14 mouse cellular contexts compared by ENCODE assay signal in genomic region chr9:27306642-27307041, GRCm38 (mm10). TPM values are rescaled to one million over a fixed set of nuclear protein-coding genes. Genes with fewer than 3 reads are reported as not detected.
DNase-seq lines count a peak whose midpoint lies in the region; ATAC-seq and TF ChIP-seq lines count a peak whose summit lies in the region.
"Had no signal": no experiment of that assay in that cellular context is flagged by ENCODE, and none has a peak within 500 bp of the region (broad histone marks: within the 10 kb centered on the region; RNA-seq: fewer than 3 reads in every experiment).

No protein-coding gene starts in this region.

- no peaks in the 10 kb centered on the region for H3K27me3 ChIP-seq in cerebellum, adult 2 months (ENCODE audit: control insufficient read depth, insufficient read depth, low read length)
- H3K27me3 ChIP-seq in forebrain, embryonic 11.5 days (ENCODE audit: control insufficient read depth, insufficient read depth, low read length), result no peaks in the 10 kb centered on the region
- no peaks in the 10 kb centered on the region for H3K27me3 ChIP-seq in hindbrain, embryonic 16.5 days (replicated peaks; ENCODE audit: control insufficient read depth, insufficient read depth, low read length)
- no peaks in the 10 kb centered on the region; the same call in 1 of the 2 replicates for H3K27me3 ChIP-seq in neural tube, embryonic 14.5 days (ENCODE audit: control insufficient read depth, insufficient read depth, low read length)
- no peaks in the 10 kb centered on the region for H3K27me3 ChIP-seq in stomach, postnatal 0 days (ENCODE audit: control insufficient read depth, insufficient read depth, low read length)
- peaks cover 7% of the 10 kb centered on the region for H3K27me3 ChIP-seq in kidney, embryonic 15.5 days

- peak overlapping the region; percentile 73 for H3K27ac ChIP-seq in cerebellum, adult 2 months (ENCODE audit: insufficient read depth, low read length)
- peak overlapping the region; percentile 25; the same call in 1 of the 2 replicates for H3K27ac ChIP-seq in forebrain, embryonic 11.5 days (ENCODE audit: low read depth, low read length)
- H3K27ac ChIP-seq in hindbrain, embryonic 16.5 days (ENCODE audit: low read depth, low read length), result peak overlapping the region; percentile 79
- peak overlapping the region; percentile 74 for H3K27ac ChIP-seq in neural tube, embryonic 14.5 days (ENCODE audit: low read depth, low read length)
- H3K27ac ChIP-seq in stomach, postnatal 0 days (replicated peaks), result no peak overlapping the region
- H3K27ac ChIP-seq in kidney, embryonic 15.5 days, result no peak overlapping the region

- no peak for TF ChIP-seq POLR2A in cerebellum, adult 2 months (IDR thresholded peaks at IDR 0.05; ENCODE audit: borderline replicate concordance, insufficient read depth, low read length)

- no peaks in the 10 kb centered on the region for H3K9me3 ChIP-seq in forebrain, embryonic 11.5 days (ENCODE audit: control insufficient read depth, low read length)
- H3K9me3 ChIP-seq in hindbrain, embryonic 16.5 days (ENCODE audit: control insufficient read depth, low read length), result no peaks in the 10 kb centered on the region
- H3K9me3 ChIP-seq in neural tube, embryonic 14.5 days (ENCODE audit: control insufficient read depth, low read length), result no peaks in the 10 kb centered on the region
- no peaks in the 10 kb centered on the region for H3K9me3 ChIP-seq in stomach, postnatal 0 days (ENCODE audit: control insufficient read depth, low read length)
- H3K9me3 ChIP-seq in kidney, embryonic 15.5 days (replicated peaks), result no peaks in the 10 kb centered on the region

- no peak for TF ChIP-seq EP300 in stomach, postnatal 0 days (optimal IDR thresholded peaks at IDR 0.05)

- H3K4me2 ChIP-seq in forebrain, embryonic 11.5 days (ENCODE audit: low read depth, low read length, severe bottlenecking), result no peak overlapping the region
- no peak overlapping the region; the same call in 1 of the 2 replicates for H3K4me2 ChIP-seq in hindbrain, embryonic 16.5 days (ENCODE audit: low read length)
- 0 out of 2 replicates have a peak overlapping the region, but pooled peaks have one; percentile 11 for H3K4me2 ChIP-seq in neural tube, embryonic 14.5 days (ENCODE audit: low read depth, low read length)
- no peak overlapping the region for H3K4me2 ChIP-seq in stomach, postnatal 0 days (replicated peaks; ENCODE audit: low read depth)
- no peak overlapping the region for H3K4me2 ChIP-seq in kidney, embryonic 15.5 days

- no peak overlapping the region for H3K4me3 ChIP-seq in cerebellum, adult 2 months (replicated peaks; ENCODE audit: insufficient read depth, low read depth, low read length)
- no peak overlapping the region for H3K4me3 ChIP-seq in forebrain, embryonic 11.5 days (ENCODE audit: low read depth, low read length)
- no peak overlapping the region for H3K4me3 ChIP-seq in hindbrain, embryonic 16.5 days (ENCODE audit: low read length)
- no peak overlapping the region for H3K4me3 ChIP-seq in neural tube, embryonic 14.5 days (ENCODE audit: low read depth, low read length)
- no peak overlapping the region for H3K4me3 ChIP-seq in stomach, postnatal 0 days (ENCODE audit: low read depth, low read length)
- no peak overlapping the region for H3K4me3 ChIP-seq in kidney, embryonic 15.5 days (replicated peaks)
- H3K4me3 ChIP-seq: erythroblast, embryonic 14.5 days; myocyte had no signal

- peaks cover 62% of the 10 kb centered on the region for H3K4me1 ChIP-seq in cerebellum, adult 2 months (ENCODE audit: control insufficient read depth, insufficient read depth, low read length)
- H3K4me1 ChIP-seq in forebrain, embryonic 11.5 days (replicated peaks; ENCODE audit: control insufficient read depth, insufficient read depth, low read length), result peaks cover 15% of the 10 kb centered on the region
- H3K4me1 ChIP-seq in hindbrain, embryonic 16.5 days (ENCODE audit: control insufficient read depth, insufficient read depth, low read depth, low read length), result peaks cover 58% of the 10 kb centered on the region
- peaks cover 30% of the 10 kb centered on the region for H3K4me1 ChIP-seq in neural tube, embryonic 14.5 days (ENCODE audit: control insufficient read depth, insufficient read depth, low read length)
- H3K4me1 ChIP-seq in stomach, postnatal 0 days (replicated peaks; ENCODE audit: control insufficient read depth, insufficient read depth), result no peaks in the 10 kb centered on the region
- peaks cover 13% of the 10 kb centered on the region; the same call in 1 of the 2 replicates for H3K4me1 ChIP-seq in kidney, embryonic 15.5 days

- no peak for TF ChIP-seq CTCF in cerebellum, adult 2 months (IDR thresholded peaks at IDR 0.05; ENCODE audit: borderline replicate concordance, insufficient read depth, low read depth, low read length)
- no peak for TF ChIP-seq CTCF in stomach, postnatal 0 days (IDR thresholded peaks at IDR 0.05; ENCODE audit: low read depth)

- H3K9ac ChIP-seq in forebrain, embryonic 11.5 days (ENCODE audit: low read length), result no peak overlapping the region
- H3K9ac ChIP-seq in hindbrain, embryonic 16.5 days (ENCODE audit: low read depth, low read length), result peak overlapping the region; percentile 48
- peak overlapping the region; percentile 51; the same call in 1 of the 2 replicates for H3K9ac ChIP-seq in neural tube, embryonic 14.5 days (replicated peaks; ENCODE audit: low read depth, low read length)
- no peak overlapping the region for H3K9ac ChIP-seq in stomach, postnatal 0 days (ENCODE audit: low read length)
- no peak overlapping the region for H3K9ac ChIP-seq in kidney, embryonic 15.5 days

- peak; percentile 40 to 50 for DNase-seq in cerebellum, adult 2 months
- no peak for DNase-seq in forebrain, embryonic 11.5 days (ENCODE audit: low spot score)
- no peak for DNase-seq in liver
- no peak for DNase-seq in stomach, postnatal 0 days (ENCODE audit: low spot score)
- DNase-seq: heart, postnatal 4 days; kidney, postnatal 10 days; lung, postnatal 4 days; thymus, adult 2 months had no signal

- ATAC-seq in cerebellum, adult (ENCODE audit: insufficient number of reproducible peaks, low FRiP score, low TSS enrichment), result no peak
- no peak for ATAC-seq in forebrain, embryonic 11.5 days (replicated peaks; ENCODE audit: low FRiP score)
- ATAC-seq in hindbrain, embryonic 16.5 days, result no peak
- ATAC-seq in neural tube, embryonic 14.5 days (ENCODE audit: low read depth), result no peak
- ATAC-seq in stomach, postnatal 0 days (ENCODE audit: low FRiP score, low TSS enrichment), result no peak
- ATAC-seq in kidney, embryonic 15.5 days (replicated peaks; ENCODE audit: low FRiP score), result no peak

- WGBS in cerebellum, adult 2 months, result 9% methylated on average over 4 of the region's 4 CpGs
- 23% methylated on average over 4 of the region's 4 CpGs for WGBS in forebrain, embryonic 11.5 days
- 20% methylated on average over 4 of the region's 4 CpGs for WGBS in hindbrain, embryonic 16.5 days
- WGBS in neural tube, embryonic 14.5 days, result 40% methylated on average over 4 of the region's 4 CpGs
- 25% methylated on average over 4 of the region's 4 CpGs for WGBS in stomach, postnatal 0 days
- 39% methylated on average over 4 of the region's 4 CpGs for WGBS in kidney, embryonic 15.5 days

- no peaks in the 10 kb centered on the region for H3K36me3 ChIP-seq in forebrain, embryonic 11.5 days (ENCODE audit: control insufficient read depth, insufficient read depth, low read length)
- H3K36me3 ChIP-seq in hindbrain, embryonic 16.5 days (ENCODE audit: control insufficient read depth, insufficient read depth, low read length), result peaks cover under 1% of the 10 kb centered on the region; the same call in 1 of the 2 replicates
- H3K36me3 ChIP-seq in neural tube, embryonic 14.5 days (ENCODE audit: control insufficient read depth, insufficient read depth, low read length), result peaks cover 3% of the 10 kb centered on the region; the same call in 1 of the 2 replicates
- H3K36me3 ChIP-seq in stomach, postnatal 0 days (ENCODE audit: control insufficient read depth, insufficient read depth, low read length), result no peaks in the 10 kb centered on the region
- H3K36me3 ChIP-seq in kidney, embryonic 15.5 days, result no peaks in the 10 kb centered on the region

RNA-seq across cellular contexts. Expression of gene Igsf9b, which starts 7.6 kb away (rescaled TPM):
- 25.7 and 31.6 TPM in 2 replicates for polyA plus RNA-seq in cerebellum, adult 2 months (2012; rRNA removed)
- 8.4 and 8.8 TPM in 2 replicates for polyA plus RNA-seq in forebrain, embryonic 11.5 days (2014; fragmentation: Nextera tagmentation; extraction: Ambion mirVana)
- polyA plus RNA-seq in hindbrain, embryonic 16.5 days (2015; fragmentation: Nextera tagmentation; extraction: Ambion mirVana), result 25.6 and 26.8 TPM in 2 replicates
- polyA plus RNA-seq in neural tube, embryonic 14.5 days (2014; fragmentation: Nextera tagmentation; extraction: Ambion mirVana), result 15.3 and 19.1 TPM in 2 replicates
- 6.0 TPM in 2 replicates for polyA plus RNA-seq in stomach, postnatal 0 days (2015; fragmentation: Nextera tagmentation; extraction: Ambion mirVana)
- 2.5 and 2.7 TPM in 2 replicates for polyA plus RNA-seq in kidney, embryonic 15.5 days (2015; fragmentation: Nextera tagmentation; extraction: Ambion mirVana)
- polyA plus RNA-seq: erythroblast, embryonic 14.5 days had no signal

Comparison
In these comparisons a context has a peak if more than half of its experiments do, and no peak if none do; other contexts are left out.
1. DNase-seq: peak in cerebellum, adult 2 months (2 of 2); none in forebrain, embryonic 11.5 days (single experiment), liver (single experiment) and stomach, postnatal 0 days (single experiment).
2. H3K27ac ChIP-seq: peak in cerebellum, adult 2 months (single experiment), forebrain, embryonic 11.5 days (single experiment), hindbrain, embryonic 16.5 days (single experiment) and neural tube, embryonic 14.5 days (single experiment); none in stomach, postnatal 0 days (single experiment) and kidney, embryonic 15.5 days (single experiment).
3. H3K9ac ChIP-seq: peak in hindbrain, embryonic 16.5 days (single experiment) and neural tube, embryonic 14.5 days (single experiment); none in forebrain, embryonic 11.5 days (single experiment), stomach, postnatal 0 days (single experiment) and kidney, embryonic 15.5 days (single experiment).